Mouse (Mus musculus): Measurements from ENCODE around the gene Pten. TPM values are rescaled to one million over a fixed set of nuclear protein-coding genes. Genes with fewer than 3 reads are reported as not detected.

The Pten gene
- polyA plus RNA-seq (2012): 34.6 and 38.5 TPM in 2 replicates

GRCm38 (mm10) chr19:32756900-32757725, at the start of gene Pten:
TSS of gene Pten (plus strand) at chr19:32757497.
- TF ChIP-seq GATA1 (IDR thresholded peaks at IDR 0.05; ENCODE audit: low read length): no peak

- no peak for TF ChIP-seq GATA1 (IDR thresholded peaks at IDR 0.05; ENCODE audit: low read length)
Measured at GRCm38 (mm10) chr19:32708996-32709395, 48.3 kb upstream of the Pten start.

GRCm38 (mm10) chr19:32710288-32710687, 47.0 kb upstream of the Pten start:
- TF ChIP-seq GATA1 (IDR thresholded peaks at IDR 0.05; ENCODE audit: low read length): no peak

GRCm38 (mm10) chr19:32711761-32712541, 45.3 kb upstream of the Pten start:
- no peak for TF ChIP-seq GATA1 (IDR thresholded peaks at IDR 0.05; ENCODE audit: low read length)

GRCm38 (mm10) chr19:32712588-32713042, 44.7 kb upstream of the Pten start:
- no peak for TF ChIP-seq GATA1 (IDR thresholded peaks at IDR 0.05; ENCODE audit: low read length)

- TF ChIP-seq GATA1 (IDR thresholded peaks at IDR 0.05; ENCODE audit: low read length): no peak
Measured at GRCm38 (mm10) chr19:32713471-32713870, 43.8 kb upstream of the Pten start.

GRCm38 (mm10) chr19:32715201-32715600, 42.1 kb upstream of the Pten start:
- no peak for TF ChIP-seq GATA1 (IDR thresholded peaks at IDR 0.05; ENCODE audit: low read length)

- no peak for TF ChIP-seq GATA1 (IDR thresholded peaks at IDR 0.05; ENCODE audit: low read length)
Measured at GRCm38 (mm10) chr19:32715681-32716080, 41.6 kb upstream of the Pten start.

- no peak for TF ChIP-seq GATA1 (IDR thresholded peaks at IDR 0.05; ENCODE audit: low read length)
Measured at GRCm38 (mm10) chr19:32717590-32717989, 39.7 kb upstream of the Pten start.

- TF ChIP-seq GATA1 (IDR thresholded peaks at IDR 0.05; ENCODE audit: low read length): no peak
Measured at GRCm38 (mm10) chr19:32720319-32720718, 37.0 kb upstream of the Pten start.

GRCm38 (mm10) chr19:32723817-32724216, 33.5 kb upstream of the Pten start:
- TF ChIP-seq GATA1 (IDR thresholded peaks at IDR 0.05; ENCODE audit: low read length): no peak

GRCm38 (mm10) chr19:32726451-32727325, 30.6 kb upstream of the Pten start:
- TF ChIP-seq GATA1 (IDR thresholded peaks at IDR 0.05; ENCODE audit: low read length): no peak

- TF ChIP-seq GATA1 (IDR thresholded peaks at IDR 0.05; ENCODE audit: low read length): no peak
Measured at GRCm38 (mm10) chr19:32729785-32730184, 27.5 kb upstream of the Pten start.

- no peak for TF ChIP-seq GATA1 (IDR thresholded peaks at IDR 0.05; ENCODE audit: low read length)
Measured at GRCm38 (mm10) chr19:32732922-32733321, 24.4 kb upstream of the Pten start.

- no peak for TF ChIP-seq GATA1 (IDR thresholded peaks at IDR 0.05; ENCODE audit: low read length)
Measured at GRCm38 (mm10) chr19:32737844-32738243, 19.5 kb upstream of the Pten start.

Measured in G1E-ER4 (cell line).